ENCODE assay signal across 8 mouse cellular contexts in the genomic region with DNA sequence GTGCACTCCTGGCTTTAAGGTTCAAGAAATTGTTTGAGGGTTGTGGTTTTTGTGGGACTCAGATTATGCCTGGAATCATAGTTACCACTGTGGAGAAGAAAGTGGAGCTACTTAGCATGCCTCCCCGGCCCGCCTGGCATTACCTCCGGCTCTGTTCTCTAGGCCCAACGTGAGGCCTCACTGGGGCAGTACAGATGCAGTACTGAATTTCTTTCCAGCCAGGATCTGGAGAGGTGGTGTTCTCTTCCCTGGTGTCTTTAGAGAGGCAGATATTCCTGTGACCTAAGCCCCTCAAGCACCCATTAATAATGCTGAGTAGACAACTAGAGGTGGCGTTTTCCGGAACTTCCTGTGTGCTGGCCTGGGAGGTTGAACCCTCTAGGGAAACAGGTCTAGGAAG. TPM values are rescaled to one million over a fixed set of nuclear protein-coding genes. Genes with fewer than 3 reads are reported as not detected.
DNase-seq lines count a peak whose midpoint lies in the region; ATAC-seq lines count a peak whose summit lies in the region.

No protein-coding gene starts in this region.

- H3K9ac ChIP-seq in kidney, embryonic 16.5 days (replicated peaks; ENCODE audit: low read length), result peak overlapping the region; percentile 90
- H3K9ac ChIP-seq in embryonic facial prominence, embryonic 12.5 days, result peak overlapping the region; percentile 86
- 0 out of 2 replicates have a peak overlapping the region, but pooled peaks have one; percentile 22 for H3K9ac ChIP-seq in neural tube, embryonic 14.5 days (replicated peaks; ENCODE audit: low read depth, low read length)

- no peak for DNase-seq in kidney, adult 8-10 months
- no peak for DNase-seq in limb, embryonic 10.5 days (ENCODE audit: low spot score)
- no peak for DNase-seq in thymus, postnatal 4 days
- no peak for DNase-seq in gastrocnemius, adult 18-20 months (ENCODE audit: low spot score)
- DNase-seq in gastrocnemius, adult 8-10 months (ENCODE audit: low spot score in 2 of 2), result no peak

- WGBS in kidney, embryonic 16.5 days, result 25% methylated on average over 6 of the region's 6 CpGs
- 20% methylated on average over 6 of the region's 6 CpGs for WGBS in embryonic facial prominence, embryonic 12.5 days
- WGBS in limb, embryonic 10.5 days, result 22% methylated on average over 6 of the region's 6 CpGs
- WGBS in neural tube, embryonic 14.5 days, result 20% methylated on average over 6 of the region's 6 CpGs

- H3K4me1 ChIP-seq in kidney, embryonic 16.5 days (ENCODE audit: insufficient read depth, low read length), result peaks cover 21% of the 10 kb centered on the region
- H3K4me1 ChIP-seq in embryonic facial prominence, embryonic 12.5 days, result peaks cover 35% of the 10 kb centered on the region
- H3K4me1 ChIP-seq in limb, embryonic 10.5 days, result peaks cover 63% of the 10 kb centered on the region
- peaks cover 10% of the 10 kb centered on the region; the same call in 1 of the 2 replicates for H3K4me1 ChIP-seq in neural tube, embryonic 14.5 days (ENCODE audit: control insufficient read depth, insufficient read depth, low read length)

- no peaks in the 10 kb centered on the region; the same call in 1 of the 2 replicates for H3K9me3 ChIP-seq in kidney, embryonic 16.5 days (ENCODE audit: low read length)
- no peaks in the 10 kb centered on the region for H3K9me3 ChIP-seq in embryonic facial prominence, embryonic 12.5 days
- H3K9me3 ChIP-seq in limb, embryonic 10.5 days (replicated peaks), result no peaks in the 10 kb centered on the region
- no peaks in the 10 kb centered on the region for H3K9me3 ChIP-seq in neural tube, embryonic 14.5 days (ENCODE audit: control insufficient read depth, low read length)

- H3K27me3 ChIP-seq in kidney, embryonic 16.5 days (ENCODE audit: insufficient read depth, low read length), result no peaks in the 10 kb centered on the region
- no peaks in the 10 kb centered on the region for H3K27me3 ChIP-seq in embryonic facial prominence, embryonic 12.5 days
- H3K27me3 ChIP-seq in limb, embryonic 10.5 days (ENCODE audit: low read depth, poor library complexity, severe bottlenecking), result no peaks in the 10 kb centered on the region
- H3K27me3 ChIP-seq in neural tube, embryonic 14.5 days (ENCODE audit: control insufficient read depth, insufficient read depth, low read length), result no peaks in the 10 kb centered on the region

- H3K4me3 ChIP-seq in kidney, embryonic 16.5 days (ENCODE audit: low read length), result peak overlapping the region; percentile 87
- H3K4me3 ChIP-seq in embryonic facial prominence, embryonic 12.5 days, result peak overlapping the region; percentile 89
- peak overlapping the region; percentile 89 for H3K4me3 ChIP-seq in limb, embryonic 10.5 days
- H3K4me3 ChIP-seq in neural tube, embryonic 14.5 days (ENCODE audit: low read depth, low read length), result peak overlapping the region; percentile 70

- ATAC-seq in kidney, embryonic 16.5 days (ENCODE audit: low FRiP score, low TSS enrichment), result no peak
- no peak for ATAC-seq in embryonic facial prominence, embryonic 12.5 days (ENCODE audit: insufficient number of reproducible peaks, insufficient read depth, low FRiP score, low TSS enrichment)
- ATAC-seq in neural tube, embryonic 14.5 days (ENCODE audit: low read depth), result no peak

- no peak overlapping the region for H3K27ac ChIP-seq in kidney, embryonic 16.5 days (ENCODE audit: low read length)
- peak overlapping the region; percentile 93; the same call in 1 of the 2 replicates for H3K27ac ChIP-seq in embryonic facial prominence, embryonic 12.5 days
- H3K27ac ChIP-seq in limb, embryonic 10.5 days, result peak overlapping the region; percentile 97
- H3K27ac ChIP-seq in neural tube, embryonic 14.5 days (ENCODE audit: low read depth, low read length), result no peak overlapping the region

- peak overlapping the region; percentile 94 for H3K4me2 ChIP-seq in kidney, embryonic 16.5 days (replicated peaks; ENCODE audit: low read depth, low read length)
- peak overlapping the region; percentile 73 for H3K4me2 ChIP-seq in embryonic facial prominence, embryonic 12.5 days (replicated peaks)
- H3K4me2 ChIP-seq in neural tube, embryonic 14.5 days (ENCODE audit: low read depth, low read length), result peak overlapping the region; percentile 99

- no peaks in the 10 kb centered on the region for H3K36me3 ChIP-seq in kidney, embryonic 16.5 days (ENCODE audit: insufficient read depth, low read length)
- no peaks in the 10 kb centered on the region for H3K36me3 ChIP-seq in embryonic facial prominence, embryonic 12.5 days
- peaks cover 27% of the 10 kb centered on the region for H3K36me3 ChIP-seq in limb, embryonic 10.5 days
- no peaks in the 10 kb centered on the region for H3K36me3 ChIP-seq in neural tube, embryonic 14.5 days (ENCODE audit: control insufficient read depth, insufficient read depth, low read length)

RNA-seq across cellular contexts. Expression of a gene that starts 2.2 kb away (rescaled TPM):
- 65.4 and 66.9 TPM in 2 replicates for polyA plus RNA-seq in kidney, embryonic 16.5 days (2015; fragmentation: Nextera tagmentation; extraction: Ambion mirVana)
- 173 and 184 TPM in 2 replicates for polyA plus RNA-seq in embryonic facial prominence, embryonic 12.5 days (2016; fragmentation: Nextera tagmentation; extraction: Ambion mirVana)
- polyA plus RNA-seq in limb, embryonic 10.5 days (2016; fragmentation: Nextera tagmentation; extraction: Ambion mirVana), result 245 and 261 TPM in 2 replicates
- 6.5 and 11.1 TPM in 2 replicates for polyA plus RNA-seq in neural tube, embryonic 14.5 days (2014; fragmentation: Nextera tagmentation; extraction: Ambion mirVana)
- 1 to 10 TPM; 2.2 to 3.1 TPM for total RNA-seq in gastrocnemius, adult 18-20 months (2021)
- 1 to 10 TPM in 3 of 4 experiments, under 1 TPM in 1; 0.82 to 3.1 (median 2.1) TPM for total RNA-seq in gastrocnemius, adult 8-10 months (2022)

Comparison
In these comparisons a context has a peak if more than half of its experiments do, and no peak if none do; other contexts are left out.
1. H3K27ac ChIP-seq: peak in embryonic facial prominence, embryonic 12.5 days (single experiment) and limb, embryonic 10.5 days (single experiment); none in kidney, embryonic 16.5 days (single experiment) and neural tube, embryonic 14.5 days (single experiment).
2. H3K9ac ChIP-seq: peak in every context shown above with its lines; median percentile 90 in kidney, embryonic 16.5 days; 86 in embryonic facial prominence, embryonic 12.5 days; 22 in neural tube, embryonic 14.5 days.
3. Peak in every context shown above with its lines, with median percentiles within 50 percentile points of each other: H3K4me2 ChIP-seq and H3K4me3 ChIP-seq.